Comparison of ENCODE assay signal across 8 mouse cellular contexts in genomic region chr5:121385461-121386119, GRCm38 (mm10). TPM values are rescaled to one million over a fixed set of nuclear protein-coding genes. Genes with fewer than 3 reads are reported as not detected.
DNase-seq lines count a peak whose midpoint lies in the region; ATAC-seq and TF ChIP-seq lines count a peak whose summit lies in the region.

Trafd1 (minus strand) TSS chr5:121385632.

- TF ChIP-seq POLR2A in cortical plate, adult 2 months (IDR thresholded peaks at IDR 0.05; ENCODE audit: extremely low read depth, insufficient read depth, low read length): peak; percentile 53; the same call in 1 of the 2 replicates

- peak; percentile 95 for DNase-seq in gastrocnemius, postnatal 10 days
- DNase-seq in left cerebral cortex, postnatal 10 days (ENCODE audit: extremely low spot score in 1 of 2, low spot score in 2 of 2): peak; percentile 93 to 98
- peak; percentile 93 for DNase-seq in right cerebral cortex, postnatal 25 days
- DNase-seq in urinary bladder, postnatal 4 days (ENCODE audit: low spot score in 2 of 2): peak; percentile 94 to 95

- no peak for TF ChIP-seq CTCF in cortical plate, adult 2 months (IDR thresholded peaks at IDR 0.05; ENCODE audit: extremely low read depth, insufficient read depth, low read length)

- H3K27ac ChIP-seq in cortical plate, adult 2 months (ENCODE audit: insufficient read depth, low read length): peak within 1 kb of the TSS; percentile 94

- peaks cover 6% of the 10 kb centered on the region for H3K4me1 ChIP-seq in cortical plate, adult 2 months (ENCODE audit: control insufficient read depth, insufficient read depth, low read length)

- peak within 1 kb of the TSS; percentile 70 for H3K4me3 ChIP-seq in cortical plate, adult 2 months (ENCODE audit: insufficient read depth, low read length)

- ATAC-seq in activated CD4-positive, CD25-positive, alpha-beta regulatory T cell, adult 4 months: peak; percentile 80
- peak; percentile 84 for ATAC-seq in inflammation-experienced regulatory T-cells, adult 6 months
- ATAC-seq in megakaryocyte-erythroid progenitor cell, adult 5-6 weeks (replicated peaks; ENCODE audit: low FRiP score, low TSS enrichment, poor library complexity, severe bottlenecking): peak; percentile 96

- intact Hi-C loops in left cerebral cortex, postnatal 10 days (cut with DNase I): loop anchor here (5.0 kb wide), 1 partner anchor 163 kb away; the partner anchor contains the start of gene Hectd4

RNA-seq across cellular contexts. Expression of gene Trafd1, which starts in this region (rescaled TPM):
- 10 to 100 TPM; 33.7 to 38.3 TPM for polyA plus RNA-seq in activated CD4-positive, CD25-positive, alpha-beta regulatory T cell, adult 4 months (2017; shearing (Covaris generic))
- polyA plus RNA-seq in cortical plate, adult 2 months (2012; rRNA removed): 124 and 134 TPM in 2 replicates
- total RNA-seq in gastrocnemius, postnatal 10 days (2021): 10 to 100 TPM; 54.2 to 59.1 TPM
- 10 to 100 TPM; 31.6 to 50.8 (median 39.1) TPM for polyA plus RNA-seq in inflammation-experienced regulatory T-cells, adult 6 months (2017; shearing (Covaris generic))
- 100 to 1,000 TPM in 1 of 2 experiments, 10 to 100 TPM in 1; 97.9 to 105 TPM for total RNA-seq in left cerebral cortex, postnatal 10 days (2021)
- 41.4 and 52.5 TPM in 2 replicates for total RNA-seq in megakaryocyte-erythroid progenitor cell, adult 5-6 weeks (2014; fragmentation: Nextera tagmentation)
- total RNA-seq in megakaryocyte-erythroid progenitor cell, adult 5-6 weeks (2017): 15.5 and 39.2 TPM in 2 replicates

Comparison
In these comparisons a context has a peak if more than half of its experiments do, and no peak if none do; other contexts are left out.
1. Peak in every context shown above with its lines: DNase-seq, ATAC-seq, H3K4me3 ChIP-seq and H3K27ac ChIP-seq.